Mouse (Mus musculus): ENCODE measurements around the gene Exoc3l2. TPM values are rescaled to one million over a fixed set of nuclear protein-coding genes. Genes with fewer than 3 reads are reported as not detected.
A peak's percentile ranks its signal among the peaks of the same experiment; 100 is the strongest.

Gene Exoc3l2
- total RNA-seq, 2 experiments from 2014 or later, result 0.09 to 0.62 TPM

- ATAC-seq (ENCODE audit: poor library complexity, severe bottlenecking), result no peak
Measured at GRCm38 (mm10) chr7:19512353-19512752, 49.2 kb downstream of the Exoc3l2 start.

GRCm38 (mm10) chr7:19517652-19518365 lies 54.7 kb downstream of the Exoc3l2 start, which contains the start of gene Nkpd1:
Gene Nkpd1 (plus strand): TSS chr7:19517838.
- ATAC-seq (ENCODE audit: poor library complexity, severe bottlenecking), result peak; percentile 41

- no peak for ATAC-seq (ENCODE audit: poor library complexity, severe bottlenecking)
Measured at GRCm38 (mm10) chr7:19520032-19520431, 56.9 kb downstream of the Exoc3l2 start.

GRCm38 (mm10) chr7:19523017-19523756 lies 60.1 kb downstream of the Exoc3l2 start:
- ATAC-seq (ENCODE audit: poor library complexity, severe bottlenecking), result no peak

GRCm38 (mm10) chr7:19523757-19524419 lies 60.8 kb downstream of the Exoc3l2 start:
- peak; percentile 34; the same call in 1 of the 2 replicates for ATAC-seq (ENCODE audit: poor library complexity, severe bottlenecking)

GRCm38 (mm10) chr7:19524420-19525104 lies 61.4 kb downstream of the Exoc3l2 start:
- ATAC-seq (ENCODE audit: poor library complexity, severe bottlenecking), result no peak

- ATAC-seq (ENCODE audit: poor library complexity, severe bottlenecking), result no peak
Measured at GRCm38 (mm10) chr7:19525105-19525481, 62.0 kb downstream of the Exoc3l2 start.

- ATAC-seq (ENCODE audit: poor library complexity, severe bottlenecking), result 0 out of 2 replicates have a peak, but pooled peaks have one; percentile 43
Measured at GRCm38 (mm10) chr7:19531077-19531476, 67.9 kb downstream of the Exoc3l2 start.

- ATAC-seq (ENCODE audit: poor library complexity, severe bottlenecking), result no peak
Measured at GRCm38 (mm10) chr7:19532240-19532639, 69.1 kb downstream of the Exoc3l2 start.

- no peak for ATAC-seq (ENCODE audit: poor library complexity, severe bottlenecking)
Measured at GRCm38 (mm10) chr7:19534676-19535075, 71.5 kb downstream of the Exoc3l2 start.

- no peak for ATAC-seq (ENCODE audit: poor library complexity, severe bottlenecking)
Measured at GRCm38 (mm10) chr7:19540771-19541566, 77.8 kb downstream of the Exoc3l2 start.

GRCm38 (mm10) chr7:19541681-19542154 lies 78.6 kb downstream of the Exoc3l2 start:
- no peak for ATAC-seq (ENCODE audit: poor library complexity, severe bottlenecking)

- ATAC-seq (ENCODE audit: poor library complexity, severe bottlenecking), result no peak
Measured at GRCm38 (mm10) chr7:19542155-19542691, 79.1 kb downstream of the Exoc3l2 start.

GRCm38 (mm10) chr7:19543584-19543983 lies 80.5 kb downstream of the Exoc3l2 start:
- peak; percentile 59 for ATAC-seq (ENCODE audit: poor library complexity, severe bottlenecking)

- no peak for ATAC-seq (ENCODE audit: poor library complexity, severe bottlenecking)
Measured at GRCm38 (mm10) chr7:19546007-19546406, 82.9 kb downstream of the Exoc3l2 start.

Other genes with a start within 250 kb of the Exoc3l2 start
- gene Opa3, start 235.0 kb upstream of the Exoc3l2 start, total RNA-seq (2015), result 12.3 and 15.7 TPM in 2 replicates
- 18.2 and 20.7 TPM in 2 replicates for gene Opa3, start 235.0 kb upstream of the Exoc3l2 start, total RNA-seq (2017)
- gene Vasp, start 191.5 kb upstream of the Exoc3l2 start, total RNA-seq (2015), result 122 and 129 TPM in 2 replicates
- gene Vasp, start 191.5 kb upstream of the Exoc3l2 start, total RNA-seq (2017), result 180 and 227 TPM in 2 replicates
- gene Ppm1n, start 183.3 kb upstream of the Exoc3l2 start, total RNA-seq (2015), result not detected in 2 replicates
- not detected in 2 replicates for gene Ppm1n, start 183.3 kb upstream of the Exoc3l2 start, total RNA-seq (2017)
- 0.48 TPM in 1 of 2 replicates, not detected in the other for gene Rtn2, start 180.7 kb upstream of the Exoc3l2 start, total RNA-seq (2015)
- gene Rtn2, start 180.7 kb upstream of the Exoc3l2 start, total RNA-seq (2017), result not detected in 2 replicates
- gene Fosb, start 153.3 kb upstream of the Exoc3l2 start, total RNA-seq (2015), result 24.0 and 25.4 TPM in 2 replicates
- gene Fosb, start 153.3 kb upstream of the Exoc3l2 start, total RNA-seq (2017), result 26.9 and 30.4 TPM in 2 replicates
- 18.9 and 26.4 TPM in 2 replicates for gene Ercc1, start 118.6 kb upstream of the Exoc3l2 start, total RNA-seq (2015)
- gene Ercc1, start 118.6 kb upstream of the Exoc3l2 start, total RNA-seq (2017), result 17.5 and 21.4 TPM in 2 replicates
- gene Cd3eap, start 103.8 kb upstream of the Exoc3l2 start, total RNA-seq (2015), result 3.4 TPM in 2 replicates
- gene Cd3eap, start 103.8 kb upstream of the Exoc3l2 start, total RNA-seq (2017), result 9.0 and 11.5 TPM in 2 replicates
- 4.1 and 4.2 TPM in 2 replicates for gene Ppp1r13l, start 103.6 kb upstream of the Exoc3l2 start, total RNA-seq (2015)
- 0.45 TPM in 1 of 2 replicates, not detected in the other for gene Ppp1r13l, start 103.6 kb upstream of the Exoc3l2 start, total RNA-seq (2017)
- gene Ercc2, start 81.3 kb upstream of the Exoc3l2 start, total RNA-seq (2015), result 4.9 and 5.7 TPM in 2 replicates
- 12.6 and 19.2 TPM in 2 replicates for gene Ercc2, start 81.3 kb upstream of the Exoc3l2 start, total RNA-seq (2017)
- gene Klc3, start 59.2 kb upstream of the Exoc3l2 start, total RNA-seq (2015), result 0.09 TPM in 1 of 2 replicates, not detected in the other
- not detected in 2 replicates for gene Klc3, start 59.2 kb upstream of the Exoc3l2 start, total RNA-seq (2017)
- gene Ckm, start 58.6 kb upstream of the Exoc3l2 start, total RNA-seq (2015), result 0.14 and 0.18 TPM in 2 replicates
- gene Ckm, start 58.6 kb upstream of the Exoc3l2 start, total RNA-seq (2017), result 0.26 and 0.45 TPM in 2 replicates
- 11.4 and 14.7 TPM in 2 replicates for gene Mark4, start 4.5 kb upstream of the Exoc3l2 start, total RNA-seq (2015)
- 6.4 and 9.4 TPM in 2 replicates for gene Mark4, start 4.5 kb upstream of the Exoc3l2 start, total RNA-seq (2017)
- gene Bloc1s3, start 45.0 kb downstream of the Exoc3l2 start, total RNA-seq (2015), result 3.9 and 6.2 TPM in 2 replicates
- 2.7 and 4.0 TPM in 2 replicates for gene Bloc1s3, start 45.0 kb downstream of the Exoc3l2 start, total RNA-seq (2017)
- 27.1 and 32.1 TPM in 2 replicates for gene Trappc6a, start 45.1 kb downstream of the Exoc3l2 start, total RNA-seq (2015)
- 15.3 and 18.0 TPM in 2 replicates for gene Trappc6a, start 45.1 kb downstream of the Exoc3l2 start, total RNA-seq (2017)
- 0.23 TPM in 1 of 2 replicates, not detected in the other for gene Nkpd1, start 54.5 kb downstream of the Exoc3l2 start, total RNA-seq (2015)
- gene Nkpd1, start 54.5 kb downstream of the Exoc3l2 start, total RNA-seq (2017), result not detected in 2 replicates
- 10.4 and 13.1 TPM in 2 replicates for gene Ppp1r37, start 99.7 kb downstream of the Exoc3l2 start, total RNA-seq (2015)
- 14.1 and 14.3 TPM in 2 replicates for gene Ppp1r37, start 99.7 kb downstream of the Exoc3l2 start, total RNA-seq (2017)
- gene Zfp296, start 114.0 kb downstream of the Exoc3l2 start, total RNA-seq (2015), result 4.5 and 5.4 TPM in 2 replicates
- 3.2 and 4.8 TPM in 2 replicates for gene Zfp296, start 114.0 kb downstream of the Exoc3l2 start, total RNA-seq (2017)
- gene Gemin7, start 114.3 kb downstream of the Exoc3l2 start, total RNA-seq (2015), result 78.2 and 107 TPM in 2 replicates
- gene Gemin7, start 114.3 kb downstream of the Exoc3l2 start, total RNA-seq (2017), result 39.9 and 49.3 TPM in 2 replicates
- gene Clasrp, start 141.2 kb downstream of the Exoc3l2 start, total RNA-seq (2015), result 15.8 and 23.4 TPM in 2 replicates
- 28.8 and 32.6 TPM in 2 replicates for gene Clasrp, start 141.2 kb downstream of the Exoc3l2 start, total RNA-seq (2017)
- gene Relb, start 166.1 kb downstream of the Exoc3l2 start, total RNA-seq (2015), result 8.3 and 8.6 TPM in 2 replicates
- 9.3 and 10.3 TPM in 2 replicates for gene Relb, start 166.1 kb downstream of the Exoc3l2 start, total RNA-seq (2017)
- gene Clptm1, start 201.7 kb downstream of the Exoc3l2 start, total RNA-seq (2015), result 56.6 and 62.8 TPM in 2 replicates
- gene Clptm1, start 201.7 kb downstream of the Exoc3l2 start, total RNA-seq (2017), result 33.2 and 37.8 TPM in 2 replicates
- gene Apoc2, start 214.6 kb downstream of the Exoc3l2 start, total RNA-seq (2015), result 90.8 and 107 TPM in 2 replicates
- 79.2 and 97.6 TPM in 2 replicates for gene Apoc2, start 214.6 kb downstream of the Exoc3l2 start, total RNA-seq (2017)
- gene Gm44805, start 218.1 kb downstream of the Exoc3l2 start, total RNA-seq (2015), result not detected in 2 replicates
- gene Gm44805, start 218.1 kb downstream of the Exoc3l2 start, total RNA-seq (2017), result not detected in 2 replicates
- not detected in 2 replicates for gene Apoc4, start 218.1 kb downstream of the Exoc3l2 start, total RNA-seq (2015)
- gene Apoc4, start 218.1 kb downstream of the Exoc3l2 start, total RNA-seq (2017), result 0.04 TPM in 1 of 2 replicates, not detected in the other
- 3.8 and 7.8 TPM in 2 replicates for gene Apoc1, start 229.3 kb downstream of the Exoc3l2 start, total RNA-seq (2015)
- gene Apoc1, start 229.3 kb downstream of the Exoc3l2 start, total RNA-seq (2017), result 4.2 and 15.8 TPM in 2 replicates
- gene Apoe, start 235.9 kb downstream of the Exoc3l2 start, total RNA-seq (2015), result 104 and 106 TPM in 2 replicates
- gene Apoe, start 235.9 kb downstream of the Exoc3l2 start, total RNA-seq (2017), result 609 and 642 TPM in 2 replicates